Comparison of ENCODE assay signal across 14 mouse cellular contexts in genomic region chr3:101646806-101647205, GRCm38 (mm10).
"Had no signal": no experiment of that assay in that cellular context is flagged by ENCODE, and none has a peak within 500 bp of the region (broad histone marks: within the 10 kb centered on the region; RNA-seq: fewer than 3 reads in every experiment).

No protein-coding gene starts in this region.

- H3K27me3 ChIP-seq: limb, embryonic 12.5 days; neural tube, embryonic 15.5 days had no signal

- DNase-seq: kidney, postnatal 10 days; kidney, postnatal 4 days; liver; lung, adult 18-20 months; midbrain, embryonic 14.5 days; right cerebral cortex, postnatal 4 days; spleen, adult 18-20 months; thymus, adult 2 months; thymus, postnatal 25 days had no signal

- H3K9me3 ChIP-seq: limb, embryonic 12.5 days; neural tube, embryonic 15.5 days had no signal

- H3K36me3 ChIP-seq: limb, embryonic 12.5 days; neural tube, embryonic 15.5 days had no signal

- H3K4me3 ChIP-seq: layer of hippocampus, adult 2 months; limb, embryonic 12.5 days; myocyte; neural tube, embryonic 15.5 days had no signal

- H3K9ac ChIP-seq: limb, embryonic 12.5 days; liver, embryonic 14.5 days; neural tube, embryonic 15.5 days had no signal

- H3K4me2 ChIP-seq: limb, embryonic 12.5 days; neural tube, embryonic 15.5 days had no signal

- H3K27ac ChIP-seq: layer of hippocampus, adult 2 months; limb, embryonic 12.5 days; liver, embryonic 14.5 days; neural tube, embryonic 15.5 days had no signal
